Mouse (Mus musculus): ENCODE measurements around the gene Uqcrh. TPM values are rescaled to one million over a fixed set of nuclear protein-coding genes. Genes with fewer than 3 reads are reported as not detected.
A peak's percentile ranks its signal among the peaks of the same experiment; 100 is the strongest.

Gene Uqcrh
- polyA plus RNA-seq (2012; fragmentation: generic; extraction: Trizol): 769 TPM
- long read RNA-seq, experiment 1, transcript Uqcrh-202 (4 exons, 547 nt): major isoform, 153 of 241 reads
- long read RNA-seq, experiment 1, transcript Uqcrh-205 (2 exons, 423 nt): minor isoform, 9 of 241 reads
- long read RNA-seq, experiment 1, partial matches to known transcripts: 3 of 241 reads
- long read RNA-seq, experiment 1, other reads (novel, unspliced or antisense): 74 of 241 reads
- long read RNA-seq, experiment 2, transcript Uqcrh-202 (4 exons, 547 nt): major isoform, 32 of 35 reads
- long read RNA-seq, experiment 2, partial matches to known transcripts: 0 of 35 reads
- long read RNA-seq, experiment 2, other reads (novel, unspliced or antisense): 3 of 35 reads

DNA sequence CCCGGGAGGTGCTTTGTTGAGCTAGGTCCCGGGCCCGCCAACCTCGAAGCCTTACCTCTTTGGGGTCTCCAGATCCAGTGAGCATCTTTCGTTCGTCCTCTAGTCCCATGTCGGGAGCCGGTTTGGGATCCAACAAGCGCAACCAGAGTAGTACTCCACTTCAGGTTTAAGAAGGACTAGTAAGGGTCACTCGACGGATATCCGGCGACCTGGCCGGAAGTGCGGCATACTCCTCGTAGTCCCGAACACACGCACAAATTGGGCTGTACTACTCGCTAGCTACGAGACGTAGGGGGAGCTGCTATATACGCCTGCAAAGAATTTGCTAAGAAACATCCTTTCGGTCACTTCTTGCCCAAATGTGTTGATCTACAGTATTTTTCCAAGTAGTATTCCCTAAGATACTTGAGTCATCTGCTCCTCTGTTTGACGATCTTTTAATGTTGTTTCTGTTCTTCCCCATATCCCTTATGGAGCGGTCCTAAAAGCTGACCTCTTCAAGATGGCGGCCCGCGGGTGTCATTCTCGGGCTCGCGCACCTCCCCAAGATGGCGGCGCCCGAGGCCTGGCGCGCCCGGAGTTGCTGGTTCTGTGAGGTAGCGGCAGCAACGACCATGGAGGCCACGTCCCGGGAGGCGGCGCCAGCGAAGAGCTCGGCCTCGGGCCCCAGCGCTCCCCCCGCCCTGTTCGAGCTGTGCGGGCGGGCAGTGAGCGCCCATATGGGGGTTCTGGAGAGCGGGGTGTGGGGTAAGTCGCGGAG is at the start of gene Uqcrh, which contains the start of gene Lrrc41:
TSS of gene Uqcrh (minus strand) at position 211 of the 760 bp plus-strand sequence.
TSS of gene Lrrc41 (plus strand) at position 409 of the 760 bp plus-strand sequence.
- peaks cover 93% of the 10 kb centered on the region for H3K79me2 ChIP-seq (ENCODE audit: control insufficient read depth, insufficient read depth)
- peaks cover 19% of the 10 kb centered on the region for H3K36me3 ChIP-seq (ENCODE audit: control insufficient read depth, insufficient read depth)
- TF ChIP-seq FOSL1 (IDR thresholded peaks at IDR 0.05; ENCODE audit: insufficient read depth, low read length, poor library complexity, severe bottlenecking) (no peak), MYOD1 (IDR thresholded peaks at IDR 0.05; ENCODE audit: control insufficient read depth, insufficient read length, low read depth) (no peak), CTCF (IDR thresholded peaks at IDR 0.05; ENCODE audit: control insufficient read depth, insufficient read depth, insufficient read length) (no peak), CEBPB (IDR thresholded peaks at IDR 0.05; ENCODE audit: low read depth) (no peak), MYOG (IDR thresholded peaks at IDR 0.05; ENCODE audit: control insufficient read depth, extremely low read depth, insufficient read length) (no peak), USF1 (IDR thresholded peaks at IDR 0.05; ENCODE audit: low read depth) (no peak), MAX (IDR thresholded peaks at IDR 0.05) (no peak)
- H3K27me3 ChIP-seq (ENCODE audit: control insufficient read depth, insufficient read depth, insufficient read length): no peaks in the 10 kb centered on the region
- H3K4me3 ChIP-seq (ENCODE audit: insufficient read depth, poor library complexity, severe bottlenecking): peak within 1 kb of the TSS; percentile 79
- peaks cover 78% of the 10 kb centered on the region for H3K79me3 ChIP-seq (ENCODE audit: low read depth)
- H3ac ChIP-seq (ENCODE audit: control insufficient read depth, insufficient read length, low read depth): peak within 1 kb of the TSS; percentile 92

DNA sequence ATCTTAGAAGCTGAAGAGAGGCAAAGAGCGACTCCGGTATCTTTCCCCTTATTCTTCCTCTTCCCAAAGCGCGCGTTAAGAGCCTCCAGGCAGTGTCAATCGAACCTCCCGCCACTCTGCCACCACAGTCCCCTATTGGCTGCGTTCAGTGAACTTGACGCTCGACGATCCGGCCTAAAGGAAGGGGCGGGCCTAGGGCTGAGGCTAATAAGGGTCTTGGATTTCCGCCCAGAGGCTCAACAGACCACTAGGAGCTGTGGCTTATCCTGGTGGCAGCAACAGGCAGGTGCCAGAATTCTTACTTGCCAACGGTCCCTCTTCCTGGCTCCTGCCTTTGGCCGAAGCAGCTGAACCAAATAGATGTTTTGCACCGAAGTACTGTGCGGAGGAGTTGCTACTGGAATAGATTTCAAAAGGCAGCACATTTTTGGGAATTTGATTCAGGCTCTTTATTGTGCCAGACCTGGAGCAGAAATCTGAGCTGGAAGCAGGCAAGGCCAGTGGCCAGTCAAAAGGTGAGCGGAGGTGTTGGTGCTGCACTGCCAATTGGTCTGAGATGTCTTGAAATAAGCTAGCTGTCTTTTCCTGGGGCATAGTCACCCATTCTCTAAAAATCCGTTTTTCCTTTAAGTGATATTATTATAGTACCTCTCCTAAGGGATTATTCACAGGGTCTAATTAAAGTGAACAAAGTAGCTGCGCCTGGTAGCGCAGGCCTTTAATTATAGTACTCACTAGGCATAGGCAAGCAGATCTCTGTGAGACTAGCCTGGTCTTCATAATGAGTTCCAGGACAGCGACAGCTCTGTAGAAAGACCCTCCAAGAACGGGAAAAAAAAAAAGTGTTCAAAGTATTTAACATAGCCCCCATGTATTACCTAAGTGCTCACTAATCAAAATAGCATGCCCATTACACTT is 49.0 kb upstream of the Uqcrh start, which contains the start of the genes Rad54l and Pomgnt1:
TSS of gene Rad54l (minus strand) at position 89 of the 918 bp plus-strand sequence.
TSS of gene Pomgnt1 (plus strand) at position 239 of the 918 bp plus-strand sequence.
- Histone ChIP-seq H3K27me3 (ENCODE audit: control insufficient read depth, insufficient read depth, insufficient read length) (no peaks in the 10 kb centered on the region), H3K36me3 (ENCODE audit: control insufficient read depth, insufficient read depth) (peaks cover under 1% of the 10 kb centered on the region), H3K79me3 (ENCODE audit: low read depth) (peaks cover 5% of the 10 kb centered on the region), H3K79me2 (ENCODE audit: control insufficient read depth, insufficient read depth) (peaks cover 27% of the 10 kb centered on the region), H3K4me3 (ENCODE audit: insufficient read depth, poor library complexity, severe bottlenecking) (peak within 1 kb of the TSS; percentile 54), H3ac (ENCODE audit: control insufficient read depth, insufficient read length, low read depth) (peak within 1 kb of the TSS; percentile 66)
- TF ChIP-seq USF1 (IDR thresholded peaks at IDR 0.05; ENCODE audit: low read depth) (no peak), MAX (IDR thresholded peaks at IDR 0.05) (peak; percentile 75)

DNA sequence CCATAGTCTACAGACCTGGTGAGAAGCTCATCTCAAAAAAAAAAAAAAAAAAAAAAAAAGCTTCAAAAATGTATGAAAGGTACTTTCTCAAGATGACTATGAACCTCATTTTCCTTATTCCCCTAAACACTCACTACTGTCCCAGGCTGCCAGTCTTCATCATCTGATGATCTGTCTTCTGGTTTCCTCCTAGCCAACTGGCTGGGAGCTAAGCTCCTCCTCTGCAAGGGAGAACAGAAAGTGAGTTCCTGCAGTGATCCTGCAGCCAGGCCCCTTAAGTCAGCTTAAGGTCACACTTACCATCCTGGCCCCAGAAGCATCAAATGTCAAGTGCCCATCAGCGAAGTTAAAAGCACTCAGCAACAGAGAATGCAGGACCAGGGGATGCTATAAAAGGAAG is 47.9 kb upstream of the Uqcrh start:
- Histone ChIP-seq H3K79me2 (ENCODE audit: control insufficient read depth, insufficient read depth) (peaks cover 27% of the 10 kb centered on the region), H3K79me3 (ENCODE audit: low read depth) (peaks cover 5% of the 10 kb centered on the region), H3K4me3 (ENCODE audit: insufficient read depth, poor library complexity, severe bottlenecking) (peak overlapping the region; percentile 54), H3K36me3 (ENCODE audit: control insufficient read depth, insufficient read depth) (peaks cover 4% of the 10 kb centered on the region), H3ac (ENCODE audit: control insufficient read depth, insufficient read length, low read depth) (peak overlapping the region; percentile 66), H3K27me3 (ENCODE audit: control insufficient read depth, insufficient read depth, insufficient read length) (no peaks in the 10 kb centered on the region)
- no peak for TF ChIP-seq MYOG (IDR thresholded peaks at IDR 0.05; ENCODE audit: control insufficient read depth, extremely low read depth, insufficient read length)
- TF ChIP-seq CEBPB (IDR thresholded peaks at IDR 0.05; ENCODE audit: low read depth): no peak
- no peak for TF ChIP-seq MAX (IDR thresholded peaks at IDR 0.05)
- no peak for TF ChIP-seq USF1 (IDR thresholded peaks at IDR 0.05; ENCODE audit: low read depth)
- TF ChIP-seq CTCF (IDR thresholded peaks at IDR 0.05; ENCODE audit: control insufficient read depth, insufficient read depth, insufficient read length): no peak
- no peak for TF ChIP-seq FOSL1 (IDR thresholded peaks at IDR 0.05; ENCODE audit: insufficient read depth, low read length, poor library complexity, severe bottlenecking)
- TF ChIP-seq MYOD1 (IDR thresholded peaks at IDR 0.05; ENCODE audit: control insufficient read depth, insufficient read length, low read depth): no peak

DNA sequence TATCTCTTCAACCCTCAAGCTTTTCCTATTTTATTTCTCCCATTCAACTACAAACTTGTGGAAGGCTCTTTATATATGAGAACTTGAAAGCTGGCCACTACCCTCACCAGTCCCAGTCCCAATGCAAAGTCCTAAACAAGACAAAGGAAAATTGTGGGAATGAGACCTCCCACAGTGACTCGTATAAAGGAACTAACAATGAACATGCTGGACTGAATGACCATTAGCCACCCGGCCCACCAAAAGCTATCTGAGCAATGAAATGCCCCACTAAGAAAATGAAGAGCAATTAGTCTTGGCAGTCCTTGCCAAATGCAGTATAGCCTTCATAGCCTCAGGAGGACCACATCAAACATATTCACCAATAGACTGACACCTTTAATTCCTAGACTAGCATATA is 36.6 kb upstream of the Uqcrh start:
- TF ChIP-seq MAX (IDR thresholded peaks at IDR 0.05): no peak
- no peak for TF ChIP-seq CTCF (IDR thresholded peaks at IDR 0.05; ENCODE audit: control insufficient read depth, insufficient read depth, insufficient read length)
- no peak for TF ChIP-seq USF1 (IDR thresholded peaks at IDR 0.05; ENCODE audit: low read depth)
- TF ChIP-seq FOSL1 (IDR thresholded peaks at IDR 0.05; ENCODE audit: insufficient read depth, low read length, poor library complexity, severe bottlenecking): no peak
- no peak for TF ChIP-seq MYOD1 (IDR thresholded peaks at IDR 0.05; ENCODE audit: control insufficient read depth, insufficient read length, low read depth)
- peaks cover 46% of the 10 kb centered on the region for H3K36me3 ChIP-seq (ENCODE audit: control insufficient read depth, insufficient read depth)
- H3K27me3 ChIP-seq (ENCODE audit: control insufficient read depth, insufficient read depth, insufficient read length): no peaks in the 10 kb centered on the region
- H3K4me3 ChIP-seq (ENCODE audit: insufficient read depth, poor library complexity, severe bottlenecking): no peak overlapping the region
- no peaks in the 10 kb centered on the region for H3K79me2 ChIP-seq (ENCODE audit: control insufficient read depth, insufficient read depth)
- no peak overlapping the region for H3ac ChIP-seq (ENCODE audit: control insufficient read depth, insufficient read length, low read depth)
- no peaks in the 10 kb centered on the region for H3K79me3 ChIP-seq (ENCODE audit: low read depth)

DNA sequence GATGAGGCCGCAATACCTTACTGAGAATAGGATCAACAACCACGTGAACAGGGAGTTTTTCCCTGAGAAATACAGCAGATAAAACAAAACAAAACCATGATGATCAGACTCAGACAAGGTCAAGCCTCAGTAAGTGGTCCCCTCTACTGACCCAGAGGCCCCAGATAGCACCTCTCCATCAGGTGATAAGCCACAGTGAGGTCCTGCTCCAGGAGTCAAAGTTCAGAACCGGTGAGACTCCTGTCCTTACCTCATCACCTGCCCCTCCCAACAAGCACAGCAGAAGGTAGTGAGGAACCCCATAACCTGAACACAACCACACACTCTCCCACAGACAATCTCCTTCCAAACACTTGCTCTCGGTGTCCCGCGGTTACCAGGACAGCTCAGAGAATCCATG is 35.8 kb upstream of the Uqcrh start:
- no peak for TF ChIP-seq MYOG (IDR thresholded peaks at IDR 0.05; ENCODE audit: control insufficient read depth, extremely low read depth, insufficient read length)
- TF ChIP-seq CTCF (IDR thresholded peaks at IDR 0.05; ENCODE audit: control insufficient read depth, insufficient read depth, insufficient read length): no peak
- no peak for TF ChIP-seq MYOD1 (IDR thresholded peaks at IDR 0.05; ENCODE audit: control insufficient read depth, insufficient read length, low read depth)
- no peak for TF ChIP-seq FOSL1 (IDR thresholded peaks at IDR 0.05; ENCODE audit: insufficient read depth, low read length, poor library complexity, severe bottlenecking)
- TF ChIP-seq MAX (IDR thresholded peaks at IDR 0.05): no peak
- TF ChIP-seq CEBPB (IDR thresholded peaks at IDR 0.05; ENCODE audit: low read depth): no peak
- TF ChIP-seq USF1 (IDR thresholded peaks at IDR 0.05; ENCODE audit: low read depth): no peak
- no peaks in the 10 kb centered on the region for H3K27me3 ChIP-seq (ENCODE audit: control insufficient read depth, insufficient read depth, insufficient read length)

More for the DNA sequence above, 35.8 kb upstream of the Uqcrh start:
- Histone ChIP-seq H3ac (ENCODE audit: control insufficient read depth, insufficient read length, low read depth) (no peak overlapping the region), H3K79me2 (ENCODE audit: control insufficient read depth, insufficient read depth) (no peaks in the 10 kb centered on the region), H3K36me3 (ENCODE audit: control insufficient read depth, insufficient read depth) (peaks cover 50% of the 10 kb centered on the region), H3K79me3 (ENCODE audit: low read depth) (no peaks in the 10 kb centered on the region), H3K4me3 (ENCODE audit: insufficient read depth, poor library complexity, severe bottlenecking) (no peak overlapping the region)

Data from C2C12 (cell line).